Mouse (Mus musculus): ENCODE measurements around the gene Glis3.

Glis3 gene

DNA sequence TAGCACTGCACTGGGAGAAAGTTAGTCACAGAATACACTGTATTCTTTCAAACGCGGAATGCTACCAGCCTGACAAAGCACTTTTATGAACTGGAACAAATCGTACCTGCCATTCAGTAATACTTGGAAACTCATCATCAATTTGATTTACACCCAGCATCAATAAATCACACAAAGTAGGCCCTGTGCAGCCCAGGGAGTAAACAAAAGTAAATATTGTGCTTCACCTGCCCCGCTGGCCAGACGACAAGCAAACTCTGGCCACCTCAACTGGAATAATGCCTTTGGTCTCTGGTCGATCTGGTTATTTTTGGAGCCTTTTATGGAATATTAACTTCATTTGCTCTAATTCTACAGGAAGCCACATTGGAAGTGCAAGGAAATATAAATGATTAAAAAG is 23.0 kb downstream of the Glis3 start:
- DNase-seq (ENCODE audit: low spot score in 2 of 2) = no peak

GRCm38 (mm10) chr19:28655166-28655565 is 24.7 kb downstream of the Glis3 start:
- no peak for DNase-seq (ENCODE audit: low spot score in 2 of 2)

- DNase-seq (ENCODE audit: low spot score in 2 of 2) = no peak
Measured at GRCm38 (mm10) chr19:28650836-28651235, 29.0 kb downstream of the Glis3 start.

GRCm38 (mm10) chr19:28649489-28649888 is 30.4 kb downstream of the Glis3 start:
- DNase-seq (ENCODE audit: low spot score in 2 of 2) = no peak

DNA sequence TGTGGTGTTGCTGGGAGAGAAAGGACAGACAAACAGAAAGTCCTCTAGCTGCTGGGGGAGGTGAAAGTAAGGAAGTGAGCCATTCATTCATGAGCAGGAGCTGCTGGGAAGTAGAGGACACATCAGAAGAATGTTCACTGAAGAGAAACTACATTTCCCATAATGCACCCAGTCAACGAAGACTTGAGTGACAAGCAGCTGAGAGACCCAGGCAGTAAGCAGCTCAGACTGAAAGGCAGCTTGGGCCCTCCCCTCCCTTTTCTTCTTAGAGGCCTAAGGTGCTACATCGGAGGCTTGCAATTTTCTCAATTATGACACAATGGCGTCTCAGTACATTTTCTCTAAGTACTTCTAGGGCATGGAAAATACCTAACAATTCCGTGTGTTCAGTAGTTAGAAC is 31.0 kb downstream of the Glis3 start:
- no peak for DNase-seq (ENCODE audit: low spot score in 2 of 2)

- DNase-seq (ENCODE audit: low spot score in 2 of 2) = no peak
Measured at GRCm38 (mm10) chr19:28647424-28647823, 32.5 kb downstream of the Glis3 start.

DNA sequence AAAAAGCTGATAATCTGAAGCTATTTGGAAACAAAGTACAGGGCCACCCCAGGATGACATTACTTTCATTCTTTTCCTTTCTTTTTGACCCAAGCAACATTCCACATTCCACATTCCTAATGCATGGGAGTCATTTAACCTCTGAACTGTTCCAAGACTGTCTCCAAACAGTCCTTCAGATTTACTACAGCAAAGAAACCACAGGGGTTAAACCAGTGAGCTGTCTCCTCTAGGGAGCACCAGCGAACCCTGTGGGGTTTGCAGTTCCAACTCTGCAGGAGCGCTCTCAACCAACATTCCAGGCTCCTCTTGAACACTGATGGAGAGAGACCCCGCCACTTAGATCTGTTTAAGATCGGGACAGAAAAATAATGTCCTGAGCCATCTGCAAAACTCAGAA is 33.6 kb downstream of the Glis3 start:
- DNase-seq (ENCODE audit: low spot score in 2 of 2) = no peak

GRCm38 (mm10) chr19:28640861-28641381 is 39.0 kb downstream of the Glis3 start:
- no peak for DNase-seq (ENCODE audit: low spot score in 2 of 2)

- no peak for DNase-seq (ENCODE audit: low spot score in 2 of 2)
Measured at GRCm38 (mm10) chr19:28635991-28636553, 43.8 kb downstream of the Glis3 start.

DNA sequence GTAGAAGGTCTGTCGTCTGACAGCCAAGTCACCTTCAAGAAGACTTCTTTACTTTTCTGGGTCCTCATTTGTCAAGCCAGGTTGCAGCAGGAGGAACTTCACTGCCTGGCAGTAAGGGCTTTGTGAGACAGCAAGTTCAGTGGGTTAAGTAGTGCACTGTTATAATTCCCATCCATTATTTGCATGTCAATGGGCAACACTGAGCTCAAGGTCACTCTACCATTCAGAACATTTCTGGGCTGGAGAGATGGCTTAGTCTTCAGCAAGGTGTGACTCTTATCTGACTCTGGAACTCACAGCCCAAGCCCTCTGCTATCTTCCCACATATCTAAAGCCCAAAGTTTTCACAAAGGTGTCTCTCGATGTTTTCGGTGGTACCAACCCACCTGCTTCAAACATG is 44.9 kb downstream of the Glis3 start:
- no peak for DNase-seq (ENCODE audit: low spot score in 2 of 2)

DNA sequence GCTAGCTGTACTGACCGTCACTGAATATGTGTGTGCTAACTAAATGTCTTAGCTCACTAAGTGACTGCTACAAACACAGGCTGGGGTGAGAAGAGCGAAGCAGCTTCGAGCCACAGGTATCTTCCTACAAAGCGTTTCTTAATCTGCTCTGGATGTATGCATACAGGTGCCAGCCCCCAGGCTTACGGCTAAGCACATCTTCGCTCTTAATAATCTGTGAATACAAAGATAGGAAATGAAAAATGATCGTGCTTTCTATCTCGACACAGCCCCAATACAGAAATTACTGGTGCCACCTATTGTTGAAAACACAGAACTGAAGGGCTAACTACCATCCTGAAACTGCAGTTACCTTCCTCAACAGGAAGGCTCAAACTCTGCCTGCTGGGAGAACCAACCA is 51.5 kb downstream of the Glis3 start:
- DNase-seq (ENCODE audit: low spot score in 2 of 2) = no peak

DNA sequence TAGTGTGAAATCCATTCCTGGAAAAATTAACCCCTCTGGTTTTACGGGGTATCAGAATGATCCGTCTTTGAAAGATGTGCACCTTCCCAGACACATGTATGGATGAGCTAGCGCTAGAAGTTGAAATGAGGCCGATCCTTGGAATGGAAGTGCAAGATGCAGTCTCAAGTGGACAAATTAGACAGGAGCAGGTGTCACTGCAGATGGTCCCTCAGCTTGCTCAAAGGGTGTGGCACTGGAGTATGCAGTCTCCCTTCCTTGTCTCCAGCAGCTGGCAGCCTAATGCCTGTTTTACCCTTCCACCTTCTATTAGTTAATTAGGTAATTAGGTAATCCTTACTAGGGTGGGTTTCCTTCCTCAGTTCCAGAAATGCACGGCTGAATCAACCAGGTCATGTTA is 53.7 kb downstream of the Glis3 start:
- no peak for DNase-seq (ENCODE audit: low spot score in 2 of 2)

GRCm38 (mm10) chr19:28624571-28624970 is 55.3 kb downstream of the Glis3 start:
- DNase-seq (ENCODE audit: low spot score in 2 of 2) = no peak

DNA sequence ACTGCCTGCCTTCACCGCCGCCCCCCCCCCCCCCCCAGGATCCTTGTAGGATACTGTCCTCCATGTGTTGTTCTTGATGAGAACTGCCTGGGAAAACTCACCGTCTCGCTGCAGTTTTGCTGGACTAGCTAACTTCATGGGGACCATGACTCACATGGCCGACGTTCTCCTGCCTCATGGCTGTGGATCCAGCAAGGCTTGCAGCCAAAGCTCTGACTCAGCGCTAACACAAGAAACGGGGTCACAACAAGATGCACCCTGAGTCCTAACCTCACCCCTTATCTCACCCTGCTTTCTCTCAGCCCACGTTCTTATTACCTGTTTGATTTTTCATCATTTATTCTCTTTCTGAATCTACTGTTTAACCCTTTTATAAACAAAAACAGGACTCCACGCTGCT is 56.2 kb downstream of the Glis3 start:
- peak; percentile 23 to 64 for DNase-seq (ENCODE audit: low spot score in 2 of 2)

- no peak for DNase-seq (ENCODE audit: low spot score in 2 of 2)
Measured at GRCm38 (mm10) chr19:28621608-28622505, 58.0 kb downstream of the Glis3 start.

- DNase-seq (ENCODE audit: low spot score in 2 of 2) = no peak
Measured at GRCm38 (mm10) chr19:28617736-28618135, 62.1 kb downstream of the Glis3 start.

GRCm38 (mm10) chr19:28617191-28617590 is 62.7 kb downstream of the Glis3 start:
- DNase-seq (ENCODE audit: low spot score in 2 of 2) = no peak

GRCm38 (mm10) chr19:28616487-28616886 is 63.4 kb downstream of the Glis3 start:
- no peak for DNase-seq (ENCODE audit: low spot score in 2 of 2)

- DNase-seq (ENCODE audit: low spot score in 2 of 2) = no peak
Measured at GRCm38 (mm10) chr19:28612249-28612648, 67.6 kb downstream of the Glis3 start.

DNA sequence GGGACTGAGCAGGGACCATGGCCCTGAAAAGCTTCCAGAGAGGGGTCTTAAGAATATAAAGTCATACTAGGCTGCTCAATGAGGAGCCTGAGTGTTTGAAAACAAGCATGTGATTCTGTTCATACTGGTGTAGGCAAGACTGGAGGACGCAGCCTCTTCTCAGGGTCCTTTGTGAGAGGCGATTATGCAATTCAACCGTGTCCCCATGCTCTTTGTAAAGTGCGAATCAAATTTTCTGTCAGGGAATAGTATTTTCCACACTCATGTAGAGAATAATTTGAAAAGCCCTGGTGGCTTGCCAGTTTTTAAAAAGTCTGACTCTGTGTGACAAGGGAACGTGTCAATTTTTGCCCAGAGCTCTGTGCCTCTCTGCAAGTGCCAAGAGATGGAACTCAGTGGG is 71.1 kb downstream of the Glis3 start:
- DNase-seq (ENCODE audit: low spot score in 2 of 2) = no peak

DNA sequence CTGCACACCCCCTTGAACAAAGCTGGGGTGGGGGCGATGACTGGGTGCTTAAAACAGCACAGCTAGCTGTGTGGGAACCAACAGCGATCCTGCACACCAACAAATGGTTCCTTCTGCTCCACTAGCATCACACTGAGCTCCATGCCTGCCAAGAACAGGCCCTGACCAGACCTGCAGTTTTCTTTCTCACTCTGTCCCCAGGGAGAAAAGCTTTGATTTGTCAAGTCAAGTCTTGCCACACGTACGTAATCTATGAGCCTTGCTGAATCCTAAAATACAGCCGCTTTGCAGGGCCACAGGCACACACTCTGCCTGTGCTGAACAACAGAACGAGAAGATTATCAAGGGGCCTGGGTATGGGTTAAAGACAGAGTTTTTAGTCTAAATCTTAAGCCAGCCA is 71.6 kb downstream of the Glis3 start:
- DNase-seq (ENCODE audit: low spot score in 2 of 2) = no peak

DNA sequence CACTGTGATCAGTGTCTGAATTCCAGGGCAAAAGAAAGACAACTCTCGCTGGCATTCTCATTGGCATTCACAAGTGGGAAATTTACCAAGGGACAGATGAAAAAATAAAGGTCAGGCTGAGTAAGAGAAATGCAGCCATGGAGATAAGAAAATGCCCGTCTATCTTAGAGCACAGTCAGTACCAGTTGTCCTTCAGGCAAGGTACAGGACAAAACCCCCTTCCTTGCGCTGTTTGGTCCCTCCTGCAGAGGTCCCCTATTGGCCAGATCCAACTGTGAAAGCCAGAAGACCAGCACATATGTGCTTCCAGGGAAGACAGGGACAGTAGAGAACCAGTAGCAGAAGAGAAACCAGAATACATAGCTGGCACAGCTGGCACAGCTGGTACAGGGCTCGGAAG is 79.0 kb downstream of the Glis3 start:
- DNase-seq (ENCODE audit: low spot score in 2 of 2) = no peak

DNA sequence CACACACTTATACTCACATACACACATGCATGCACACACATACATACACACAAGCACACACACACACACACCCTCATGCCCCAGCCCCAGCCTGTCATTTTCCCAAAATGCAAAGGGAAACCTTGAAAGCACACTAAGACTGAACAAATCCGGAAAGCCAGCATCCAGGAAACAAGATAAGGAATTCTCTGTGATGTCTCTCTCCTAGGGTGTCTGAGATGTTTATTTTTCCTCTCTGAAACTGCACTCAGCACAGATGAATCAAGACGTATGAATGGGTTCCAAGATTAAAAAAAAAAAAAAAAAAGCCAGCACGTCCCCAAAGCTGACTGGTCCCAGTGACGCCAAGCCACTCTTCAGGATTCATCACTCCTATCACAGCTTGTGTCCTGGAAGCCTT is 85.7 kb downstream of the Glis3 start:
- DNase-seq (ENCODE audit: low spot score in 2 of 2) = no peak

Measured in urinary bladder, adult 18-20 months (tissue).